Mouse (Mus musculus) liver, postnatal 0 days (tissue): ENCODE data around the gene Bphl.

ENCODE experiments used
- CTCF ChIP-seq: sonication (generic); IDR thresholded peaks from 2 replicates; pipeline ENCODE4 v1.5.1; 2016; ENCODE audit warnings: antibody characterized with exemption, low read depth
- EP300 ChIP-seq: IDR thresholded peaks from 2 replicates; pipeline ENCODE4 v1.6.1; 2016; ENCODE audit warnings: antibody characterized with exemption, low read depth, mild to moderate bottlenecking

- TF ChIP-seq CTCF (0 out of 2 replicates have a peak, but pooled peaks have one; percentile 0), EP300 (no peak)
These were observed 34.3 kb upstream of the Bphl start for GRCm38 (mm10) chr13:34003058-34003457.
